16 mouse cellular contexts compared by ENCODE assay signal in the genomic region with DNA sequence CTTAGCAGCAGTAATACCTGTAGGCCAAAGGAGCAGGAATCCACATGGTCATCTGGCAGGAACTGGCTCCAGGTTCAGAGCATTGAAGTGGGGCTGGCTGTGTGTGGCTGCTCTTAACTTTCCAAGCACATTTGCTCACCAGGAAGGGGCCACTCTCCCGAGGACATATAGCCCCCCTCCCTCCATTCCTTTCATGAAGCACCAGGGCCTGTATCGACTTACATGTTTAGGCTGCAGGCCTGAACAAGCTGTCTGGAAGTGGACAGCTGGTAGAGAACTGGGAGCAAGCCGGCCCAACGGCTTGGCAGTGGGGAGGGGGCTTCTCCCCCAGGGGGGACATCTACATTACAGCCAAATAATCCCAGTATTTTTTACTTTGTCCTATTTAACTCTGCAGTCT.
DNase-seq lines count a peak whose midpoint lies in the region; ATAC-seq lines count a peak whose summit lies in the region.
"Had no signal": no experiment of that assay in that cellular context is flagged by ENCODE, and none has a peak within 500 bp of the region (broad histone marks: within the 10 kb centered on the region; RNA-seq: fewer than 3 reads in every experiment).

No protein-coding gene starts in this region.

- H3K9me3 ChIP-seq in hindbrain, embryonic 12.5 days (replicated peaks) = no peaks in the 10 kb centered on the region
- H3K9me3 ChIP-seq in midbrain, embryonic 12.5 days = no peaks in the 10 kb centered on the region
- H3K9me3 ChIP-seq: limb, embryonic 15.5 days had no signal

- 14% methylated on average over 4 of the region's 4 CpGs for WGBS in hindbrain, embryonic 12.5 days
- WGBS in midbrain, embryonic 12.5 days = 2% methylated on average over 4 of the region's 4 CpGs

- peak; percentile 22 for DNase-seq in left cerebral cortex, postnatal 4 days
- no peak for DNase-seq in left cerebral cortex, postnatal 25 days (ENCODE audit: low spot score in 2 of 2)
- peak; percentile 11 for DNase-seq in embryo, embryonic 9.5 days (ENCODE audit: extremely low spot score)
- no peak for DNase-seq in spleen, postnatal 10 days (ENCODE audit: low spot score in 2 of 2)
- DNase-seq in lung, postnatal 36 days = no peak
- no peak for DNase-seq in spleen, adult 18-20 months
- DNase-seq: cerebellum, postnatal 25 days; kidney, postnatal 10 days; lung, adult 18-20 months; right cerebral cortex, postnatal 14 days; thymus, adult 2 months had no signal

- H3K4me2 ChIP-seq in hindbrain, embryonic 12.5 days (replicated peaks) = no peak overlapping the region
- no peak overlapping the region for H3K4me2 ChIP-seq in midbrain, embryonic 12.5 days (replicated peaks)
- H3K4me2 ChIP-seq: limb, embryonic 15.5 days had no signal

- H3K27ac ChIP-seq in hindbrain, embryonic 12.5 days = no peak overlapping the region
- no peak overlapping the region for H3K27ac ChIP-seq in midbrain, embryonic 12.5 days (replicated peaks)
- H3K27ac ChIP-seq: limb, embryonic 15.5 days had no signal

- peak; percentile 49 for ATAC-seq in hindbrain, embryonic 12.5 days (ENCODE audit: low FRiP score)
- ATAC-seq in midbrain, embryonic 12.5 days (ENCODE audit: low FRiP score, low read depth) = peak; percentile 81

- H3K9ac ChIP-seq in hindbrain, embryonic 12.5 days = no peak overlapping the region
- H3K9ac ChIP-seq in midbrain, embryonic 12.5 days (replicated peaks) = no peak overlapping the region
- H3K9ac ChIP-seq: limb, embryonic 15.5 days had no signal

- H3K27me3 ChIP-seq in hindbrain, embryonic 12.5 days = no peaks in the 10 kb centered on the region
- H3K27me3 ChIP-seq in midbrain, embryonic 12.5 days = peaks cover 44% of the 10 kb centered on the region
- H3K27me3 ChIP-seq: limb, embryonic 15.5 days had no signal

- H3K4me3 ChIP-seq in hindbrain, embryonic 12.5 days = no peak overlapping the region
- H3K4me3 ChIP-seq in midbrain, embryonic 12.5 days = no peak overlapping the region
- H3K4me3 ChIP-seq: erythroblast, embryonic 14.5 days; limb, embryonic 15.5 days had no signal

- intact Hi-C loops in left cerebral cortex, postnatal 4 days (cut with DNase I) = loop anchor here (10.0 kb wide), 2 partner anchors 201 to 629 kb away; no protein-coding TSS in a partner anchor
- intact Hi-C loops in left cerebral cortex, postnatal 25 days (cut with DNase I) = loop anchor here (2.0 to 10.0 kb wide), 2 partner anchors 427 to 629 kb away; no protein-coding TSS in a partner anchor

- H3K36me3 ChIP-seq in hindbrain, embryonic 12.5 days = no peaks in the 10 kb centered on the region
- H3K36me3 ChIP-seq in midbrain, embryonic 12.5 days = no peaks in the 10 kb centered on the region
- H3K36me3 ChIP-seq: G1E; limb, embryonic 15.5 days had no signal

- peaks cover 21% of the 10 kb centered on the region for H3K4me1 ChIP-seq in hindbrain, embryonic 12.5 days
- peaks cover 12% of the 10 kb centered on the region; the same call in 1 of the 2 replicates for H3K4me1 ChIP-seq in midbrain, embryonic 12.5 days

Comparison
In these comparisons a context has a peak if more than half of its experiments do, and no peak if none do; other contexts are left out.
1. DNase-seq: peak in left cerebral cortex, postnatal 4 days (single experiment) and embryo, embryonic 9.5 days (single experiment); none in left cerebral cortex, postnatal 25 days (0 of 2), spleen, postnatal 10 days (0 of 2), lung, postnatal 36 days (single experiment) and spleen, adult 18-20 months (0 of 2).